Mouse (Mus musculus) liver, embryonic 15.5 days (tissue): Measurements from ENCODE around the gene Rac1. TPM values are rescaled to one million over a fixed set of nuclear protein-coding genes. Genes with fewer than 3 reads are reported as not detected.
A peak's percentile ranks its signal among the peaks of the same experiment; 100 is the strongest.
"Not testable (repeated sequence)": the region's sequence is repeated elsewhere in the genome, so short reads cannot be mapped to it uniquely, and the experiment has no call there.

Experiments used
- ATAC-seq: fragments of 200-750 bp; cut with Nextera tagmentation; 2 replicates; pipeline ENCODE4 v1.8.0; 2017; ENCODE audit warnings: moderate number of reproducible peaks, mild to moderate bottlenecking, moderate library complexity; ENCODE audit not compliant: insufficient read depth
- H3K27ac ChIP-seq: fragments of 300-500 bp; sonication (generic); replicated peaks from 2 replicates; pipeline ENCODE4 v1.5.1; 2015; ENCODE audit warnings: mild to moderate bottlenecking, inconsistent platforms
- H3K27me3 ChIP-seq: fragments of 300-500 bp; sonication (generic); 2 replicates; pipeline ENCODE4 v1.6.1; 2015; ENCODE audit warnings: mild to moderate bottlenecking, inconsistent platforms
- H3K36me3 ChIP-seq: fragments of 300-500 bp; sonication (generic); replicated peaks from 2 replicates; pipeline ENCODE4 v1.6.1; 2015; ENCODE audit warnings: moderate library complexity, mild to moderate bottlenecking, inconsistent platforms
- H3K4me1 ChIP-seq: fragments of 300-500 bp; sonication (generic); replicated peaks from 2 replicates; pipeline ENCODE4 v1.6.1; 2015; ENCODE audit warnings: inconsistent platforms
- H3K4me2 ChIP-seq: fragments of 300-500 bp; sonication (generic); 2 replicates; pipeline ENCODE4 v1.6.1; 2015; ENCODE audit warnings: moderate library complexity, mild to moderate bottlenecking, inconsistent platforms
- H3K4me3 ChIP-seq: fragments of 300-500 bp; sonication (generic); replicated peaks from 2 replicates; pipeline ENCODE4 v1.5.1; 2015; ENCODE audit warnings: mild to moderate bottlenecking, inconsistent platforms
- H3K9ac ChIP-seq: fragments of 300-500 bp; sonication (generic); 2 replicates; pipeline ENCODE4 v1.6.1; 2015; ENCODE audit warnings: moderate library complexity, mild to moderate bottlenecking, inconsistent platforms
- H3K9me3 ChIP-seq: fragments of 300-500 bp; sonication (generic); replicated peaks from 2 replicates; pipeline ENCODE4 v1.6.1; 2016; ENCODE audit warnings: inconsistent platforms
- WGBS: fragments of 180-500 bp; shearing (Covaris S2); methylation state at CpG from one replicate; pipeline ENCODE4 v1.1.7; 2015; ENCODE audit warnings: mixed read lengths; ENCODE audit not compliant: insufficient replicate concordance; 5-methylcytosine and 5-hydroxymethylcytosine counted together
- polyA plus RNA-seq: library from polyadenylated mRNA; unstranded; fragments of >200 nt; fragmentation: Nextera tagmentation; extraction: Ambion mirVana; gene quantifications from 2 replicates; pipeline ENCODE4 v1.2.1, GENCODE M21; 2015

The Rac1 gene
- polyA plus RNA-seq, 1 experiment from 2014 or later = 162 TPM

GRCm38 (mm10) chr5:143555233-143555632, 27.4 kb upstream of the Rac1 start:
- no peaks in the 10 kb centered on the region for H3K27me3 ChIP-seq
- no peak overlapping the region for H3K4me3 ChIP-seq
- no peak overlapping the region for H3K4me2 ChIP-seq
- H3K4me1 ChIP-seq = peaks cover 60% of the 10 kb centered on the region
- no peak overlapping the region for H3K27ac ChIP-seq
- WGBS = 83% methylated on average over 6 of the region's 6 CpGs
- H3K9ac ChIP-seq = no peak overlapping the region
- ATAC-seq = no peak
- H3K36me3 ChIP-seq = peaks cover 11% of the 10 kb centered on the region
- no peaks in the 10 kb centered on the region for H3K9me3 ChIP-seq

- Histone ChIP-seq H3K4me3 (no peak overlapping the region), H3K27me3 (no peaks in the 10 kb centered on the region), H3K9me3 (no peaks in the 10 kb centered on the region), H3K27ac (no peak overlapping the region), H3K9ac (no peak overlapping the region), H3K36me3 (peaks cover 11% of the 10 kb centered on the region), H3K4me1 (peaks cover 55% of the 10 kb centered on the region), H3K4me2 (no peak overlapping the region)
- 74% methylated on average over 6 of the region's 6 CpGs for WGBS
- ATAC-seq = no peak
Measured at GRCm38 (mm10) chr5:143552911-143553310, 25.1 kb upstream of the Rac1 start.

- H3K9me3 ChIP-seq = not testable (repeated sequence)
- H3K4me2 ChIP-seq = peak overlapping the region; percentile 79
- H3K4me1 ChIP-seq = peaks cover 43% of the 10 kb centered on the region
- peak overlapping the region; percentile 91 for H3K27ac ChIP-seq
- WGBS = under 1% methylated on average over 27 of the region's 28 CpGs
- H3K4me3 ChIP-seq = peak overlapping the region; percentile 64
- peaks cover 11% of the 10 kb centered on the region for H3K36me3 ChIP-seq
- peak; percentile 30 for ATAC-seq
- H3K27me3 ChIP-seq = peaks cover 26% of the 10 kb centered on the region; the same call in 1 of the 2 replicates
- peak overlapping the region; percentile 86 for H3K9ac ChIP-seq
Measured at GRCm38 (mm10) chr5:143548922-143549321, 21.1 kb upstream of the Rac1 start.

GRCm38 (mm10) chr5:143548401-143548846, 20.6 kb upstream of the Rac1 start:
- peak overlapping the region; percentile 91 for H3K27ac ChIP-seq
- under 1% methylated on average over 28 of the region's 37 CpGs for WGBS
- H3K9ac ChIP-seq = peak overlapping the region; percentile 86
- no peaks in the 10 kb centered on the region for H3K9me3 ChIP-seq
- peaks cover 11% of the 10 kb centered on the region for H3K36me3 ChIP-seq
- H3K4me3 ChIP-seq = peak overlapping the region; percentile 64
- peaks cover 38% of the 10 kb centered on the region for H3K4me1 ChIP-seq
- peak overlapping the region; percentile 79 for H3K4me2 ChIP-seq
- peaks cover 30% of the 10 kb centered on the region; the same call in 1 of the 2 replicates for H3K27me3 ChIP-seq
- peak; percentile 94 for ATAC-seq

- peaks cover 37% of the 10 kb centered on the region for H3K4me1 ChIP-seq
- H3K27me3 ChIP-seq = peaks cover 30% of the 10 kb centered on the region; the same call in 1 of the 2 replicates
- 47% methylated on average over 10 of the region's 10 CpGs for WGBS
- H3K9me3 ChIP-seq = no peaks in the 10 kb centered on the region
- H3K9ac ChIP-seq = peak overlapping the region; percentile 60
- H3K36me3 ChIP-seq = peaks cover 11% of the 10 kb centered on the region
- peak overlapping the region; percentile 79 for H3K4me2 ChIP-seq
- peak overlapping the region; percentile 91 for H3K27ac ChIP-seq
- H3K4me3 ChIP-seq = peak overlapping the region; percentile 64
- ATAC-seq = no peak
Measured at GRCm38 (mm10) chr5:143547866-143548265, 20.0 kb upstream of the Rac1 start.

- 2% methylated on average over 11 of the region's 11 CpGs for WGBS
- Histone ChIP-seq H3K4me3 (peak overlapping the region; percentile 64; the same call in 1 of the 2 replicates), H3K4me1 (peaks cover 37% of the 10 kb centered on the region), H3K9ac (no peak overlapping the region), H3K9me3 (no peaks in the 10 kb centered on the region), H3K27ac (no peak overlapping the region), H3K4me2 (peak overlapping the region; percentile 79), H3K27me3 (peaks cover 30% of the 10 kb centered on the region; the same call in 1 of the 2 replicates), H3K36me3 (peaks cover 11% of the 10 kb centered on the region)
- no peak for ATAC-seq
Measured at GRCm38 (mm10) chr5:143547384-143547783, 19.5 kb upstream of the Rac1 start.

GRCm38 (mm10) chr5:143539111-143539510, 11.3 kb upstream of the Rac1 start:
- H3K27ac ChIP-seq = no peak overlapping the region
- WGBS = 59% methylated on average over 8 of the region's 8 CpGs
- H3K27me3 ChIP-seq = peaks cover 33% of the 10 kb centered on the region
- H3K36me3 ChIP-seq = no peaks in the 10 kb centered on the region
- no peaks in the 10 kb centered on the region for H3K9me3 ChIP-seq
- H3K4me3 ChIP-seq = no peak overlapping the region
- no peak overlapping the region for H3K4me2 ChIP-seq
- H3K9ac ChIP-seq = no peak overlapping the region
- no peak for ATAC-seq
- H3K4me1 ChIP-seq = no peaks in the 10 kb centered on the region

- Histone ChIP-seq H3K9ac (no peak overlapping the region), H3K27me3 (peaks cover 24% of the 10 kb centered on the region), H3K36me3 (no peaks in the 10 kb centered on the region), H3K27ac (no peak overlapping the region), H3K4me1 (peaks cover 2% of the 10 kb centered on the region), H3K9me3 (no peaks in the 10 kb centered on the region), H3K4me2 (no peak overlapping the region), H3K4me3 (no peak overlapping the region)
- 14% methylated on average over 2 of the region's 2 CpGs for WGBS
- no peak for ATAC-seq
Measured at GRCm38 (mm10) chr5:143537022-143537421, 9.2 kb upstream of the Rac1 start.

GRCm38 (mm10) chr5:143534922-143535321, 7.1 kb upstream of the Rac1 start:
- 73% methylated on average over 4 of the region's 4 CpGs for WGBS
- H3K36me3 ChIP-seq = no peaks in the 10 kb centered on the region
- H3K27me3 ChIP-seq = peaks cover 12% of the 10 kb centered on the region
- no peak overlapping the region for H3K4me2 ChIP-seq
- no peak overlapping the region for H3K4me3 ChIP-seq
- peaks cover 15% of the 10 kb centered on the region for H3K4me1 ChIP-seq
- no peak for ATAC-seq
- H3K9me3 ChIP-seq = no peaks in the 10 kb centered on the region
- H3K9ac ChIP-seq = no peak overlapping the region
- no peak overlapping the region for H3K27ac ChIP-seq

GRCm38 (mm10) chr5:143530715-143531114, 2.9 kb upstream of the Rac1 start:
- H3K9me3 ChIP-seq = no peaks in the 10 kb centered on the region
- peaks cover 37% of the 10 kb centered on the region for H3K4me1 ChIP-seq
- H3K27ac ChIP-seq = peak overlapping the region; percentile 11; the same call in 1 of the 2 replicates
- 0 out of 2 replicates have a peak, but pooled peaks cover 2% of the 10 kb centered on the region for H3K36me3 ChIP-seq
- no peaks in the 10 kb centered on the region for H3K27me3 ChIP-seq
- WGBS = 31% methylated on average over 7 of the region's 7 CpGs
- no peak overlapping the region for H3K4me3 ChIP-seq
- no peak for ATAC-seq
- no peak overlapping the region for H3K4me2 ChIP-seq
- H3K9ac ChIP-seq = no peak overlapping the region

GRCm38 (mm10) chr5:143528308-143528683, 460 bp upstream of the Rac1 start:
- peak overlapping the region; percentile 89 for H3K4me2 ChIP-seq
- ATAC-seq = peak; percentile 5
- 16% methylated on average over 7 of the region's 7 CpGs for WGBS
- peak overlapping the region; percentile 100 for H3K27ac ChIP-seq
- H3K27me3 ChIP-seq = no peaks in the 10 kb centered on the region
- H3K36me3 ChIP-seq = peaks cover 20% of the 10 kb centered on the region; the same call in 1 of the 2 replicates
- H3K4me3 ChIP-seq = peak overlapping the region; percentile 99
- peaks cover 61% of the 10 kb centered on the region for H3K4me1 ChIP-seq
- no peaks in the 10 kb centered on the region for H3K9me3 ChIP-seq
- H3K9ac ChIP-seq = peak overlapping the region; percentile 100
